ENCODE assay signal across 24 mouse cellular contexts in the genomic region with DNA sequence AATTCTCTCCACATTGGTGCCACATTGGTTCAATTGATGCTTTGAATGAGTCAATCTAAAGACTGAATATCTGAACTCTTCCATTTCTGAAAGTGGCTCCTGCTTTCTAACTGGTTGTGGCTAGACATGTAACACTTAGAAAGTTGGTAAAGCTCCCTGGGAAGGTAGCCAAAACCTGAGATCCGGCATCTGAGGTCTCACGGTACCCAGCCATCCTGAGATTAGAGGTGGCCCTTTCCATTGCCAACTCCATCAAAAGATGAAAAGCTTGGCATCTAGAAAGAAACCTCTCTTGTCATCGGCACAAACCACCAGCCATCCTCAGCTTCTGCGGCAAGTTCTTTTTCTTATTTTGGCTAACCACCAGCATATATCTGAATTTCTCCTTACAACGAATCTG.
"Had no signal": no experiment of that assay in that cellular context is flagged by ENCODE, and none has a peak within 500 bp of the region (broad histone marks: within the 10 kb centered on the region; RNA-seq: fewer than 3 reads in every experiment).

No protein-coding gene starts in this region.

- H3K4me3 ChIP-seq: heart, adult 2 months; heart, embryonic 13.5 days; heart, embryonic 15.5 days; hindbrain, embryonic 13.5 days; hindbrain, embryonic 15.5 days; kidney, embryonic 15.5 days; left cerebral cortex, adult 2 months; limb, embryonic 10.5 days; limb, embryonic 12.5 days; liver, embryonic 13.5 days; liver, embryonic 15.5 days had no signal

- DNase-seq: gastrocnemius, postnatal 14 days; gastrocnemius, postnatal 36 days; heart, adult 11 months; heart, adult 2 months; heart, postnatal 14 days; heart, postnatal 36 days; kidney, adult 11 months; kidney, adult 2 months; kidney, adult 9 months; kidney, postnatal 14 days; kidney, postnatal 36 days; liver; liver, embryonic 13.5 days had no signal

- H3K27ac ChIP-seq: heart, adult 2 months; heart, embryonic 13.5 days; heart, embryonic 15.5 days; hindbrain, embryonic 13.5 days; hindbrain, embryonic 15.5 days; hindbrain, postnatal 0 days; kidney, embryonic 15.5 days; kidney, postnatal 0 days; left cerebral cortex, adult 2 months; limb, embryonic 10.5 days; limb, embryonic 12.5 days; liver, embryonic 13.5 days; liver, embryonic 15.5 days had no signal
